Mouse (Mus musculus): ENCODE results near the gene AW209491.

DNA sequence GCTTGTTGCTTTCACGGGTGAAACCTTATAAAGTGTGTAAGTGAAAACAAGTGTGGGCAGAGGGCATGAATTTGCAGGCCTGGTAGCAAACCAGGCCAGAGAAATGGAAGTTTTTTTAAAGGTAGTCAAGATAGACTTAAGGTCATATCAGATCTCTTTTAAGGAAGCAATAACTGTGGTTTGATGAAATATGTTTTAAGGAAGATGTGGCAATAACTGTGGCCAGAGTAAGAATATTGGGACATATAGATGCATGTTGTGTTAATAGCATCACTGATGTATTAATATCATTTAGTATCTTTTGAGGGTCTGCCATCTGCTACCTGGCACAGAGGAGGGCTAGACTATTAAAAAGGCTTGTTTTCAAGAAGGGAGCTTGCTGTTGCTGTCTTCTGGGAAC lies 10.0 kb downstream of the AW209491 start:
- TF ChIP-seq CTCF (IDR thresholded peaks at IDR 0.05; ENCODE audit: extremely low read depth, insufficient read length, insufficient replicate concordance, low read depth, low read length) (no peak), POLR2A (IDR thresholded peaks at IDR 0.05; ENCODE audit: low read depth, low read length) (no peak)

All from small intestine, adult 2 months (tissue).